Mouse (Mus musculus): ENCODE data around the gene Slit3. TPM values are rescaled to one million over a fixed set of nuclear protein-coding genes. Genes with fewer than 3 reads are reported as not detected.

Gene Slit3
- polyA plus RNA-seq, 1 experiment from 2014 or later: 13.0 TPM

DNA sequence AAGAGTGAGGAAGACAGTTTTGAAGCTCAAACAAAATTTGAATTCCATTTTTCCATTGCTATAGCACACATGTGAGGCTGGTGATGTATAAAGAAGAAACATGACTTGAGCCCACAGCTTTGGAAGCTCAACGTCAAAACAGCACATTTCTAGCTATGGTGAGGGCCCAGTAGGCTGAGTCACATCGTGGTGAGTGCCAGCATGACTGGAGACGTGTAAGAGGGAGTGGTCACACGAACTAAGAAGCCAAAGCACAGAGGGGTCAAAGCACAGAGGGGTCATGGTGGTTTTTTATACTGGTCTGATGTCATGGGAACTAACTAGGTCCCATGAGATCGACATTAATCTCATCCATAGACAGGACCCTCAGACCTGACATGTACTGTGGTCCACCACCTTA, 10.7 kb downstream of the Slit3 start:
- H3K27me3 ChIP-seq: no peaks in the 10 kb centered on the region
- ATAC-seq (ENCODE audit: low FRiP score, low read depth): no peak
- no peaks in the 10 kb centered on the region for H3K4me1 ChIP-seq (replicated peaks)

DNA sequence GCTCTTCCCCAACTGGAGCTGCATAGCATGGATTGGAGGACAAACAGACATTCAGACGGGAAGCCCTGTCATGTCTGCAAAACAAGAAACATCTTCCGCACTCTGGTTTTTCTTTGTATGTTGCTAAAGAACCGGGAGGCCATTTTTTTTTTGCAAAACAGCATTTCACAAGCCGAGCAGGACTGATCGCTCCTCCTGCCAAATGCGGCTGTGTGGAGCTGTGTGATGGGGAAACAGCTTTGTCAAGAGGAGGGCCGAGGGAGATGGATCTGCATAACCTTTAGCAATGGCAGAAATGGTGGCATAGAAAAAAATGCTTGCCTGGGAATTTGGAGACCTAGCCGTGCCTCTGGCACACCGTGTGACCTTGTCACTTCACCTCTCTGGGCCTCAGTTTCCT, 15.6 kb downstream of the Slit3 start:
- Histone ChIP-seq H3K9me3 (no peaks in the 10 kb centered on the region), H3K27ac (replicated peaks) (no peak overlapping the region), H3K4me2 (no peak overlapping the region), H3K4me3 (no peak overlapping the region), H3K9ac (no peak overlapping the region), H3K36me3 (no peaks in the 10 kb centered on the region), H3K4me1 (replicated peaks) (no peaks in the 10 kb centered on the region), H3K27me3 (no peaks in the 10 kb centered on the region)
- 77% methylated on average over 9 of the region's 9 CpGs for WGBS
- no peak for ATAC-seq (ENCODE audit: low FRiP score, low read depth)

More for the DNA sequence above, 10.7 kb downstream of the Slit3 start:
- H3K4me3 ChIP-seq: no peak overlapping the region
- 85% methylated on average over 5 of the region's 5 CpGs for WGBS
- no peak overlapping the region for H3K4me2 ChIP-seq
- H3K27ac ChIP-seq (replicated peaks): no peak overlapping the region
- no peaks in the 10 kb centered on the region for H3K9me3 ChIP-seq
- no peaks in the 10 kb centered on the region for H3K36me3 ChIP-seq
- H3K9ac ChIP-seq: no peak overlapping the region

DNA sequence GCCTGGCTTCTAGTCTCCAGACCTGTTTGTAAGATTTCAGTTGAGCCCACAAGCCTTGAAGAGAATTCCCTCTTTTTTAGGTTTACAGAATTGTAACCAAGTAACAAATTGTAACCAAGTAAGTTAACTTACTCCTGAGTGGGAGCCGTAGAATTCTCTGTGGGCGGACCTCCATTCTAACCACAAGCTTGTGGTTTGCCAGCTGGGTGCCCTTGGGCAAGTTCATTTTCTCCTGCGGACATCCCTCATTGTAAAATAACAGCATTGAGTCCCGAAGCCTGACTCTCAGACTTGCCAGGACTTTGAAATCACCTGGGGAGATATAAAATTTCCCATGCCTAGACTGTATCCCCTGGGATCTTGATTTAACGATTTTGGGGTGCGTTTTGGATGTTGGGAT, 19.1 kb downstream of the Slit3 start:
- Histone ChIP-seq H3K4me3 (no peak overlapping the region), H3K27me3 (no peaks in the 10 kb centered on the region), H3K4me2 (no peak overlapping the region), H3K9me3 (no peaks in the 10 kb centered on the region), H3K9ac (no peak overlapping the region), H3K36me3 (no peaks in the 10 kb centered on the region), H3K4me1 (replicated peaks) (0 out of 2 replicates have a peak, but pooled peaks cover 4% of the 10 kb centered on the region), H3K27ac (replicated peaks) (no peak overlapping the region)
- no peak for ATAC-seq (ENCODE audit: low FRiP score, low read depth)
- 88% methylated on average over 6 of the region's 6 CpGs for WGBS

DNA sequence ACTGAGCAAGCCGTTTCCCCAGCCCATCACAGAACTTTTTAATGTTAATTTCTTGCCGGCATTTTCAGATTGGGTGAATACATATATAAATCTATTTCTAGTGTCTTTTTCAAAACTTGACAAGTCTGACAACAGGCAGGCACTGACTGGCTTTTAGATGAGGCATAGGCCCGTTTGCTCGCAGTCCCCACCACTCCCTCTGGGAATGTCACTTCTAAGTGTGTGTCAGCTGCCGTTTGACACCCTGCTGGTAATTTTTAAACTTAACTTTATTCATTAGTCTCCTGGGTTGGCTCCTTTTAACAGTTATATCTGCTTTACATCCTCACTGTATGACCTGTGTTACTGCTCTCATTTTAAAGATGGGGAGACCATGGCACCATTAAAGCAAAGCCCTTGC, 21.2 kb downstream of the Slit3 start:
- ATAC-seq (ENCODE audit: low FRiP score, low read depth): no peak

DNA sequence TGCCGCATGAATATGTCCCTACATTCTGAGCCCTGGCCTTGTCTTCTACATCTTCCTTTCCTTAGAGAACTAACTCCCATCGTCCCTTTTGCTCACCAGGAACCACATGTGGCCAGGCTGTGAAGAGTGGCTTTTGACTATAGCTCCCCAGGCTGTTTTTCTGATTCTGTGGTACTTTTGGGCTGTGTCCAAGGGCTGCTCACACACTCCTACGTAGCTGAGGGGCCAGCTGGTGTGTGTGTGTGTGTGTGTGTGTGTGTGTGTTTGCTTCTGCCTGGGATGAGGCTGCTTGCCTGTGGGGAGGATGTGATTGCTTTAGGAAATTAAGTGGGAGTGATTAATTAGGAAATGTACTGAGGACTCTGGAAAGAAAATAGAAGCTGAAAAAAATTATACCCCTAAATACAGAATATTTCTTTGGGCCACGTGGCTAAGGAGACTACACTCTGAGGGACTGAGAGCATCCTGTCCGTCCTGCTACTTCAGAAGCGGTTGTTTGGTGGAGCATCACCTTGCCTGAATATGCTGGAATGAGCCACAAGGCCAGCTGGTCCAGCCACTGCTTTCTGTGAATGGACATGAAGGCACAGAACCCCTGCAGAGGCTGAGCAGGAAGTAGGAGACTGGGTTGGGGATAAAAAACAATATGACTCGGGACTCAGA, 21.8 kb downstream of the Slit3 start:
- Histone ChIP-seq H3K9ac (no peak overlapping the region), H3K27me3 (no peaks in the 10 kb centered on the region), H3K4me1 (replicated peaks) (0 out of 2 replicates have a peak, but pooled peaks cover 4% of the 10 kb centered on the region), H3K36me3 (no peaks in the 10 kb centered on the region), H3K4me2 (no peak overlapping the region), H3K9me3 (no peaks in the 10 kb centered on the region), H3K27ac (replicated peaks) (no peak overlapping the region), H3K4me3 (no peak overlapping the region)
- ATAC-seq (ENCODE audit: low FRiP score, low read depth): peak; percentile 69; the same call in 1 of the 2 replicates
- WGBS: 49% methylated on average over 7 of the region's 7 CpGs

More for the DNA sequence above, 21.2 kb downstream of the Slit3 start:
- Histone ChIP-seq H3K27me3 (no peaks in the 10 kb centered on the region), H3K4me3 (no peak overlapping the region), H3K9me3 (no peaks in the 10 kb centered on the region), H3K4me1 (replicated peaks) (0 out of 2 replicates have a peak, but pooled peaks cover 4% of the 10 kb centered on the region), H3K36me3 (no peaks in the 10 kb centered on the region), H3K4me2 (no peak overlapping the region), H3K27ac (replicated peaks) (no peak overlapping the region), H3K9ac (no peak overlapping the region)
- WGBS: 59% methylated on average over 5 of the region's 5 CpGs

DNA sequence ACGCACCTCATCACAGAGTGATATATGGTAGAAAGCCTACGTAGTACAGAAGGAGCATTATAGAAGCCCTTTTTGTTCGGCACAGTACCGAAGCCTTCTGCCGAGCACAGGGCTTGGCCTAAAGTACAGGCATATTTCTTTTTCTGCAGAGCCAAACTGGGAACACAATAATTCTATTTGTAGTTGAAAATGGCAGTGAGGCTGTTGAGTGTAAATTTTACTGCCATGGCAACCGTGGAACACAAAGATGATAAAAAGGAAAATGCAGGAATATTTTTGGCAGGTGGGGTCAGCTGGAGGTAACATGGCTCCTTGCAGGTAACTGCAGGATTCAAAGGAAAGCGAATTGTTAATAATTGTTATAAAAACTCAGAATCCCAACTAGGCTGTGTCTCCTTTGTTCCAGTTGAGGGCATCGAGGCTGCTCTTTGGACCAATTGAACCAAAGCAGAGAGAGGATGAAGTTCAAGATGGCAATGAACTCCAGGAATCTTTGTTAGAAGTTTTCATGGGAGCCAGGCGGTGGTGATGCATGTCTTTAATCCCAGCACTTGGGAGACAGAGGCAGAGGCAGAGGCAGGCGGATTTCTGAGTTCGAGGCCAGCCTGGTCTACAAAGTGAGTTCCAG, 26.9 kb downstream of the Slit3 start:
- no peak for ATAC-seq (ENCODE audit: low FRiP score, low read depth)

DNA sequence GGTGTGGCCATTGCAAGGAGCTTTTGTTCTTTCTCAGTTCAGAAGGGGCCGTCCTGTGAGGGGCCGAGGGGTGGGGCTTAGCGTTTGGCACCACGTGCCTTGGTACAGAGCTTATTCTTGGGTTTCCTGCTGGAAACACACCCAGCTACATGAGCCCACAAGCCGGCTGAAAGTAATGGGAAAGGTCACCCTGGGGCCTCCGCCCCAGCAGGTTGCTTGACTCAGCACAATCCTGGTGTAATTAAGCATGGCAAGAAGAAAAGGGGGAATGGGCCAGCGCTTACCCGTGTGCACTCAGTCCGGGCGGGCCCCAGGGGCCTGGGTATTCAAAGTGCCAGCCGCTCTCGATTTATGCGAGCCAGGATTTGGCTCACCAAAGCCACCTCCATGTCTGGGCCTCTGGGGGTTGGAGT, 30.5 kb downstream of the Slit3 start:
- 11% methylated on average over 13 of the region's 13 CpGs for WGBS
- H3K27me3 ChIP-seq: peaks cover 2% of the 10 kb centered on the region; the same call in 1 of the 2 replicates
- no peaks in the 10 kb centered on the region for H3K36me3 ChIP-seq
- no peak overlapping the region for H3K4me3 ChIP-seq
- H3K4me2 ChIP-seq: peak overlapping the region; percentile 36
- no peak overlapping the region for H3K9ac ChIP-seq
- ATAC-seq (ENCODE audit: low FRiP score, low read depth): peak; percentile 87
- peaks cover 6% of the 10 kb centered on the region; the same call in 1 of the 2 replicates for H3K4me1 ChIP-seq (replicated peaks)
- H3K9me3 ChIP-seq: no peaks in the 10 kb centered on the region
- H3K27ac ChIP-seq (replicated peaks): no peak overlapping the region

More for the DNA sequence above, 26.9 kb downstream of the Slit3 start:
- Histone ChIP-seq H3K9ac (no peak overlapping the region), H3K9me3 (no peaks in the 10 kb centered on the region), H3K4me1 (replicated peaks) (peaks cover 6% of the 10 kb centered on the region; the same call in 1 of the 2 replicates), H3K36me3 (no peaks in the 10 kb centered on the region), H3K4me2 (no peak overlapping the region), H3K27me3 (no peaks in the 10 kb centered on the region), H3K4me3 (no peak overlapping the region), H3K27ac (replicated peaks) (no peak overlapping the region)
- 87% methylated on average over 11 of the region's 11 CpGs for WGBS

DNA sequence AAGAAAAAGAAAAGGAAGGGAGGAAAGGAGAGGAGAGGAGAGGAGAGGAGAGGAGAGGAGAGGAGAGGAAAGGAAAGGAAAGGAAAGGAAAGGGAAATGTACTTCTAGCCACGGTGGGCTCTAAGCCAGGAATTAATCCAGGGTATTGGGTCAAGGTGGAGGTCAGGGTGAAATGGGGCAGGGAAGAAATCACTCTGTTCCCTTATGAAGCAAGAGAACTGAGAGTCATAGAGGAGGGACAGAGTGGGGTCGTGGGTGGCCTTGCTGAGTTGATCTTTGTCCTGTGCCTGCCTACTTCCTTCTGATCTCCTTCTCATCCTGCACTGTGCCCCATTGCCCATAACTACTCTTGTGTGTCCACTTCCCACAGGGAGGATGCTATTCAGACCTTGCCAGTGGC, 31.9 kb downstream of the Slit3 start:
- Histone ChIP-seq H3K4me1 (replicated peaks) (peaks cover 6% of the 10 kb centered on the region; the same call in 1 of the 2 replicates), H3K9ac (no peak overlapping the region), H3K27ac (replicated peaks) (no peak overlapping the region), H3K36me3 (no peaks in the 10 kb centered on the region), H3K4me2 (no peak overlapping the region), H3K9me3 (no peaks in the 10 kb centered on the region), H3K27me3 (peaks cover 2% of the 10 kb centered on the region; the same call in 1 of the 2 replicates), H3K4me3 (no peak overlapping the region)
- ATAC-seq (ENCODE audit: low FRiP score, low read depth): no peak
- 46% methylated on average over 2 of the region's 2 CpGs for WGBS

DNA sequence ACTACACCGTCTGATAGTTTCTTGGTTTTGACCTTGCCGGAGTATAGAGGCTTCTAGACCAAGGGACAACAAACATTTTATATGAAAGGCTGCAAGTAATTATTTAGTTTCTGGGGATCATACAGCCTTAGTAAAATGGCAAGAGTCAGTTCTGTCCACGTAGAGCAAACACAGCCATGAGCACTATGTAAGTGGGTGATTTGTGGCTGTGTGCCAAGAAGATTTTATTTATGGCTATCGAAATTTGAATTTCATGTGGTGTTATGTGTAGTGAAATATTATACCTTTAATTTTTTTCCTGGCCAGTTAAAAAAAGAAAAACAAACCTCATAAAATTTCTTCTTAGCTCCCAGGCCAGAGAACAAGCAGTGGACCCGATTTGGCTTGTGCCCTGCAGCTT, 33.4 kb downstream of the Slit3 start:
- Histone ChIP-seq H3K9ac (no peak overlapping the region), H3K4me2 (no peak overlapping the region), H3K27me3 (peaks cover 2% of the 10 kb centered on the region; the same call in 1 of the 2 replicates), H3K4me3 (no peak overlapping the region), H3K27ac (replicated peaks) (no peak overlapping the region), H3K9me3 (no peaks in the 10 kb centered on the region), H3K36me3 (no peaks in the 10 kb centered on the region), H3K4me1 (replicated peaks) (peaks cover 6% of the 10 kb centered on the region; the same call in 1 of the 2 replicates)
- ATAC-seq (ENCODE audit: low FRiP score, low read depth): no peak
- WGBS: 83% methylated on average over 5 of the region's 5 CpGs

DNA sequence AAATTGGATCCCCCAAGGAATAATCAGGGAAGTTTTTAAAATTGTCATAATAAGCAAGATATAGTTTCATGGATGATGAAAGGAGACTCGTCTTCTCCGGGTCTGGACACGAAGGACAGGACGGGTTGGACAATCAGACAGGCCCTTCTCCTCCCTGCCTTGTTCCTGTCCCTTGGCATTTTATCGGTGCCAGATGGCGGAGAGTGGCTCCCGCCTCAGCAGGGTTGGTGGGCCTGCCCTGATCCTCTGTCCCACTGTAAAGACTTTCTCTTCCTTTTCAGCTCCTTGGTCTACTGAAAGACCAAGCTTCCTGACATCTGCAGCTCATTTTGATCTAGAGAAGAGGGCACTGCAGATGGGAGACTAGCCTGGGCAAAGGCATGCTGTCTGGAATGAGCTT, 34.3 kb downstream of the Slit3 start:
- 90% methylated on average over 7 of the region's 7 CpGs for WGBS
- Histone ChIP-seq H3K4me2 (no peak overlapping the region), H3K9me3 (no peaks in the 10 kb centered on the region), H3K36me3 (no peaks in the 10 kb centered on the region), H3K4me1 (replicated peaks) (peaks cover 6% of the 10 kb centered on the region; the same call in 1 of the 2 replicates), H3K27me3 (peaks cover 2% of the 10 kb centered on the region; the same call in 1 of the 2 replicates), H3K4me3 (no peak overlapping the region), H3K9ac (no peak overlapping the region), H3K27ac (replicated peaks) (no peak overlapping the region)
- ATAC-seq (ENCODE audit: low FRiP score, low read depth): no peak

DNA sequence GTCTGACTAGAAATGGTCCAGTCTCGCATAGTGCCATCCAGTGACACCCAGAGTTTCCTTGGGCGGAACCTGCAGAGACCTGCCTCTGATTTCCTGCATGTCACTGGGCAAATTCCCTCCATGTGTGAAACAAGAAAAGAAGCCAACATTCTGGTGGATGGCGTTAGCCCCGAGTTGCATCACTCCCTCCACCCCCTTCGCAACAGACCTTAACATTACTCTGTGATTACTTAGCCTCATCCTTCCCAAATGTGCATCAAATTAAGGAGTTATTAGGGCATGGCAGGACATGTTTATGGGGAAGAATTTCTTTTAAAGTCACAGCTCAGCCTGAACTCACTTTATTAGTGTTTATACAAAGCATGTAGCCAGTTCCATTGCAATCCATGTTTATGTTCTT, 35.7 kb downstream of the Slit3 start:
- Histone ChIP-seq H3K27me3 (peaks cover 2% of the 10 kb centered on the region; the same call in 1 of the 2 replicates), H3K4me2 (no peak overlapping the region), H3K9me3 (no peaks in the 10 kb centered on the region), H3K4me3 (no peak overlapping the region), H3K4me1 (replicated peaks) (peaks cover 2% of the 10 kb centered on the region; the same call in 1 of the 2 replicates), H3K36me3 (no peaks in the 10 kb centered on the region), H3K27ac (replicated peaks) (no peak overlapping the region), H3K9ac (no peak overlapping the region)
- no peak for ATAC-seq (ENCODE audit: low FRiP score, low read depth)
- 90% methylated on average over 5 of the region's 5 CpGs for WGBS

DNA sequence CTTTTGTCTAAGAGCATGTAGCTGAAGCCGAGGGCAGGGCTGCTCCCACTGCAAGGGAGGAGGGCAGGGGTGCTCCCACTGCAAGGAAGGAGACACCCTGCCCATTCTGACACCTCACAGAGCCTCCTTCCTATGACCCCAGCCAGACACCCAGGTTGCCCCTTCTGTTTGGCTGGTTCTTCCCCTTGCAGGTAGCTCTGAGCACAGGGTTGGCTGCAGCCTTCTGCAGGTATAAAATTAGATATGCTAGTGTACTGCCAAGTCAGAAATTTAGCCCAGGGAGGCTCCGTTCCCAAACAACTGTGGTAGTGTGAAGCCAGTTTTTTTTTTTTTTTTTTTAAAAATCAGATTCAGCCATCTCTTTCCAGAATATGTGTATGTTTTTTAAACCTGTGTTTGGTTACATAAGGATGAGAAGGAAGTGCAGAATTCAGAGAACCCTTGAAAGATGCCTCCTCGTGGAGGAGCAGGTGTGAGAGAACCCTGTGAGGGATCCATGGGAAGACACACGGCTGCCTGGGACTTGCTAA, 39.7 kb downstream of the Slit3 start:
- Histone ChIP-seq H3K27ac (replicated peaks) (no peak overlapping the region), H3K36me3 (no peaks in the 10 kb centered on the region), H3K9ac (no peak overlapping the region), H3K4me1 (replicated peaks) (no peaks in the 10 kb centered on the region), H3K9me3 (no peaks in the 10 kb centered on the region), H3K27me3 (no peaks in the 10 kb centered on the region), H3K4me3 (no peak overlapping the region), H3K4me2 (no peak overlapping the region)
- no peak for ATAC-seq (ENCODE audit: low FRiP score, low read depth)
- WGBS: 81% methylated on average over 4 of the region's 4 CpGs
